Mouse (Mus musculus): Measurements from ENCODE around the gene Dad1. TPM values are rescaled to one million over a fixed set of nuclear protein-coding genes. Genes with fewer than 3 reads are reported as not detected.
A peak's percentile ranks its signal among the peaks of the same experiment; 100 is the strongest.
"Not testable (repeated sequence)": the region's sequence is repeated elsewhere in the genome, so short reads cannot be mapped to it uniquely, and the experiment has no call there.

The Dad1 gene
- polyA plus RNA-seq, 1 experiment from 2014 or later, result 396 TPM

GRCm38 (mm10) chr14:54231176-54231956, 22.5 kb downstream of the Dad1 start:
- Histone ChIP-seq H3K4me2 (replicated peaks) (no peak overlapping the region), H3K4me1 (peaks cover 28% of the 10 kb centered on the region), H3K27me3 (no peaks in the 10 kb centered on the region), H3K9ac (no peak overlapping the region), H3K27ac (replicated peaks) (no peak overlapping the region), H3K9me3 (replicated peaks) (no peaks in the 10 kb centered on the region), H3K36me3 (peaks cover 13% of the 10 kb centered on the region), H3K4me3 (replicated peaks) (no peak overlapping the region)
- 72% methylated on average over 21 of the region's 21 CpGs for WGBS
- ATAC-seq (ENCODE audit: insufficient number of reproducible peaks, low FRiP score, low TSS enrichment, low read depth), result no peak

- Histone ChIP-seq H3K27me3 (no peaks in the 10 kb centered on the region), H3K9me3 (replicated peaks) (no peaks in the 10 kb centered on the region), H3K36me3 (peaks cover 8% of the 10 kb centered on the region), H3K4me1 (peaks cover 28% of the 10 kb centered on the region), H3K4me2 (replicated peaks) (no peak overlapping the region), H3K27ac (replicated peaks) (no peak overlapping the region), H3K9ac (no peak overlapping the region), H3K4me3 (replicated peaks) (no peak overlapping the region)
- whole genome bisulfite sequencing, result 87% methylated on average over 14 of the region's 14 CpGs
- no peak for ATAC-seq (ENCODE audit: insufficient number of reproducible peaks, low FRiP score, low TSS enrichment, low read depth)
Observed at GRCm38 (mm10) chr14:54230638-54231150, 23.2 kb downstream of the Dad1 start.

GRCm38 (mm10) chr14:54229849-54230248, 24.1 kb downstream of the Dad1 start:
- 58% methylated on average over 3 of the region's 4 CpGs for WGBS
- ATAC-seq (ENCODE audit: insufficient number of reproducible peaks, low FRiP score, low TSS enrichment, low read depth); H3K27me3 ChIP-seq: not testable (repeated sequence)

GRCm38 (mm10) chr14:54228933-54229713, 24.8 kb downstream of the Dad1 start:
- H3K4me1 ChIP-seq, result peaks cover 36% of the 10 kb centered on the region
- H3K36me3 ChIP-seq, result no peaks in the 10 kb centered on the region
- H3K27me3 ChIP-seq, result no peaks in the 10 kb centered on the region
- 14% methylated on average over 25 of the region's 25 CpGs for WGBS
- H3K9me3 ChIP-seq (replicated peaks), result no peaks in the 10 kb centered on the region
- H3K9ac ChIP-seq, result no peak overlapping the region
- H3K4me3 ChIP-seq (replicated peaks), result 0 out of 2 replicates have a peak overlapping the region, but pooled peaks have one; percentile 40
- H3K27ac ChIP-seq (replicated peaks), result no peak overlapping the region
- H3K4me2 ChIP-seq (replicated peaks), result peak overlapping the region; percentile 60
- ATAC-seq (ENCODE audit: insufficient number of reproducible peaks, low FRiP score, low TSS enrichment, low read depth), result no peak

More at GRCm38 (mm10) chr14:54229849-54230248, 24.1 kb downstream of the Dad1 start:
- not testable (repeated sequence) for H3K27ac ChIP-seq (replicated peaks); H3K4me2 ChIP-seq (replicated peaks); H3K9ac ChIP-seq; H3K9me3 ChIP-seq (replicated peaks); H3K36me3 ChIP-seq; H3K4me3 ChIP-seq (replicated peaks)
- H3K4me1 ChIP-seq, result peaks cover 32% of the 10 kb centered on the region

GRCm38 (mm10) chr14:54228501-54228900, 25.4 kb downstream of the Dad1 start:
- Histone ChIP-seq H3K4me2 (replicated peaks) (peak overlapping the region; percentile 60), H3K4me3 (replicated peaks) (peak overlapping the region; percentile 40), H3K27ac (replicated peaks) (no peak overlapping the region), H3K9ac (no peak overlapping the region), H3K4me1 (peaks cover 36% of the 10 kb centered on the region), H3K27me3 (no peaks in the 10 kb centered on the region), H3K9me3 (replicated peaks) (no peaks in the 10 kb centered on the region), H3K36me3 (no peaks in the 10 kb centered on the region)
- 9% methylated on average over 7 of the region's 7 CpGs for WGBS
- no peak for ATAC-seq (ENCODE audit: insufficient number of reproducible peaks, low FRiP score, low TSS enrichment, low read depth)

- H3K4me3 ChIP-seq (replicated peaks), result peak overlapping the region; percentile 40
- no peaks in the 10 kb centered on the region for H3K36me3 ChIP-seq
- H3K27ac ChIP-seq (replicated peaks), result peak overlapping the region; percentile 48; the same call in 1 of the 2 replicates
- H3K4me2 ChIP-seq (replicated peaks), result peak overlapping the region; percentile 60
- under 1% methylated on average over 10 of the region's 10 CpGs for WGBS
- no peaks in the 10 kb centered on the region for H3K27me3 ChIP-seq
- peaks cover 30% of the 10 kb centered on the region for H3K4me1 ChIP-seq
- no peaks in the 10 kb centered on the region for H3K9me3 ChIP-seq (replicated peaks)
- H3K9ac ChIP-seq, result no peak overlapping the region
- ATAC-seq (ENCODE audit: insufficient number of reproducible peaks, low FRiP score, low TSS enrichment, low read depth), result peak; percentile 44
Observed at GRCm38 (mm10) chr14:54227911-54228451, 25.9 kb downstream of the Dad1 start.

GRCm38 (mm10) chr14:54226911-54227811, 26.7 kb downstream of the Dad1 start:
- Histone ChIP-seq H3K4me2 (replicated peaks) (peak overlapping the region; percentile 60), H3K36me3 (no peaks in the 10 kb centered on the region), H3K27me3 (no peaks in the 10 kb centered on the region), H3K4me3 (replicated peaks) (peak overlapping the region; percentile 40; the same call in 1 of the 2 replicates), H3K27ac (replicated peaks) (peak overlapping the region; percentile 48; the same call in 1 of the 2 replicates), H3K9ac (no peak overlapping the region), H3K4me1 (peaks cover 27% of the 10 kb centered on the region), H3K9me3 (replicated peaks) (no peaks in the 10 kb centered on the region)
- WGBS, result 29% methylated on average over 16 of the region's 16 CpGs
- peak; percentile 61; the same call in 1 of the 2 replicates for ATAC-seq (ENCODE audit: insufficient number of reproducible peaks, low FRiP score, low TSS enrichment, low read depth)

GRCm38 (mm10) chr14:54225725-54226124, 28.2 kb downstream of the Dad1 start:
- no peak for ATAC-seq (ENCODE audit: insufficient number of reproducible peaks, low FRiP score, low TSS enrichment, low read depth)
- WGBS, result 77% methylated on average over 11 of the region's 11 CpGs

GRCm38 (mm10) chr14:54224484-54225467, 29.1 kb downstream of the Dad1 start:
- H3K4me3 ChIP-seq (replicated peaks), result no peak overlapping the region
- no peak overlapping the region for H3K4me2 ChIP-seq (replicated peaks)
- ATAC-seq (ENCODE audit: insufficient number of reproducible peaks, low FRiP score, low TSS enrichment, low read depth), result no peak
- peaks cover 27% of the 10 kb centered on the region for H3K4me1 ChIP-seq
- no peaks in the 10 kb centered on the region for H3K36me3 ChIP-seq
- H3K27ac ChIP-seq (replicated peaks), result no peak overlapping the region
- H3K27me3 ChIP-seq, result no peaks in the 10 kb centered on the region
- 42% methylated on average over 16 of the region's 16 CpGs for WGBS
- H3K9me3 ChIP-seq (replicated peaks), result no peaks in the 10 kb centered on the region
- no peak overlapping the region for H3K9ac ChIP-seq

More at GRCm38 (mm10) chr14:54225725-54226124, 28.2 kb downstream of the Dad1 start:
- Histone ChIP-seq H3K9me3 (replicated peaks) (no peaks in the 10 kb centered on the region), H3K27ac (replicated peaks) (no peak overlapping the region), H3K4me2 (replicated peaks) (no peak overlapping the region), H3K36me3 (no peaks in the 10 kb centered on the region), H3K4me1 (peaks cover 27% of the 10 kb centered on the region), H3K4me3 (replicated peaks) (no peak overlapping the region), H3K27me3 (no peaks in the 10 kb centered on the region), H3K9ac (no peak overlapping the region)

All from embryonic facial prominence, embryonic 15.5 days (tissue).